Mouse (Mus musculus): ENCODE measurements around the gene Ybey. TPM values are rescaled to one million over a fixed set of nuclear protein-coding genes. Genes with fewer than 3 reads are reported as not detected.

The Ybey gene
- polyA plus RNA-seq, 1 experiment from 2014 or later: 9.7 TPM

GRCm38 (mm10) chr10:76440281-76440680 lies 28.6 kb downstream of the Ybey start, which contains the start of gene AC141477.1:
AC141477.1 (minus strand) TSS chr10:76440444.
- Histone ChIP-seq H3K4me1 (replicated peaks) (peaks cover 17% of the 10 kb centered on the region), H3K27ac (no peak within 1 kb of the TSS), H3K27me3 (no peaks in the 10 kb centered on the region), H3K4me2 (peak within 1 kb of the TSS; percentile 74), H3K9me3 (no peaks in the 10 kb centered on the region), H3K9ac (replicated peaks) (no peak within 1 kb of the TSS), H3K36me3 (peaks cover 48% of the 10 kb centered on the region), H3K4me3 (replicated peaks) (peak within 1 kb of the TSS; percentile 82)
- ATAC-seq (ENCODE audit: insufficient number of reproducible peaks, insufficient read depth, low FRiP score, low TSS enrichment, low read depth): no peak
- WGBS: 95% methylated on average over 17 of the region's 17 CpGs

DNA sequence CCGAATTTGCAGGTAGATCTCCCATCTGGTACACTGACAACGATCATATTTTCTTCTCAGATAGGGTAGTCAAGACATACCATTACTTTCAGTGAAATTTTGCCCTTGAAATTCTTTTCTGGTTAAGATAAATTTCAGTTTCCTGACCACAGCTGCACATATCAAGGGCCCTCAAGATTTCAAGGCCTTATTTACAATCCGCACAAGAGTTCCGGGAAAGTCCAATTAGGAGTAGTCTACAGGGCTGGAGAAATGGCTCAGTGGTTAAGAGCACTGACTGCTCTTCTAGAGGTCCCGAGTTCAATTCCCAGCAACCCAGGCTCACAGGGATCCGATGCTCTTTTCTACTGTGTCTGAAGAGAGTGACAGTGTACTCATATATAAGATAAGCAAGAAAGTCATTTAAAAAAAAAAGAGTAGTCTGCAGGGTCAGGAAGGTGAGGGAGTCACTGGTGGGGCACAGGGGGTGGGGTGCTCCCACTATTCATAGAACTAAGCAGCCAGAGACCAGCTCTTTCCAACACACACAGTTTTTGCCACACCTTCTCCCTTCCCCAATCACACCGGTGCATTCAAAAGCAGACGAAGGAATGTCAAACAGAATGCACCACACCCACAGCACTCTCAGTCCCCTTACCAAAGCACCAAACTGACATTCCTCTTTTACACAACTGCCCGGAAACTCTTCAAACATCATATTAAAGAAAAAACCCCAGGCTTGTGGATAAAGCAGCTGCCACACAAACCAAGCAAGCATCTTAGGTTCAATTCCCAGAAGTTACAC lies 29.6 kb downstream of the Ybey start:
- Histone ChIP-seq H3K36me3 (peaks cover 57% of the 10 kb centered on the region), H3K4me2 (no peak overlapping the region), H3K27me3 (no peaks in the 10 kb centered on the region), H3K9me3 (no peaks in the 10 kb centered on the region), H3K4me1 (replicated peaks) (peaks cover 17% of the 10 kb centered on the region), H3K27ac (no peak overlapping the region), H3K9ac (replicated peaks) (no peak overlapping the region), H3K4me3 (replicated peaks) (no peak overlapping the region)
- ATAC-seq (ENCODE audit: insufficient number of reproducible peaks, insufficient read depth, low FRiP score, low TSS enrichment, low read depth): no peak
- WGBS: 89% methylated on average over 9 of the region's 9 CpGs

DNA sequence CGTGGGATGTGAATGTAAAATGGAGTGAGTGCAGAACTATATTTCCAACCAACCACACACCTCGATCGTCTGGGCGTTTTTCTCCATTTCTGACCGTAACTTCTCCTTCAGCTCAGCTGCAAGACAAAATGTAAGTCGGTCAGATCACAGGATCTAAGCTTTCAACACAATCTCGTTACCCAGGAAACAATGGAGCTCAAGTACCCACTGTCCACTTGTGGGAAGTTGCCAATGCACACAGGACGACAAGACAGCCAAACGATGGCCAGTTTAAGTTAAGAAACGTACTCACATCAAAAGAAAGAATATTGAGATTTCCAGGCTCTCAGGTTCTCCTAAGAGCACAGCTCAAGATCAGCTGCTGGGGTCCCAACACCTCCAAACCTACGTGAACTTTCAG lies 35.0 kb downstream of the Ybey start:
- ATAC-seq (ENCODE audit: insufficient number of reproducible peaks, insufficient read depth, low FRiP score, low TSS enrichment, low read depth): no peak
- Histone ChIP-seq H3K4me2 (no peak overlapping the region), H3K4me1 (replicated peaks) (no peaks in the 10 kb centered on the region), H3K9ac (replicated peaks) (no peak overlapping the region), H3K27me3 (no peaks in the 10 kb centered on the region), H3K9me3 (no peaks in the 10 kb centered on the region), H3K4me3 (replicated peaks) (no peak overlapping the region), H3K27ac (no peak overlapping the region), H3K36me3 (peaks cover 97% of the 10 kb centered on the region)
- WGBS: 94% methylated on average over 11 of the region's 11 CpGs

DNA sequence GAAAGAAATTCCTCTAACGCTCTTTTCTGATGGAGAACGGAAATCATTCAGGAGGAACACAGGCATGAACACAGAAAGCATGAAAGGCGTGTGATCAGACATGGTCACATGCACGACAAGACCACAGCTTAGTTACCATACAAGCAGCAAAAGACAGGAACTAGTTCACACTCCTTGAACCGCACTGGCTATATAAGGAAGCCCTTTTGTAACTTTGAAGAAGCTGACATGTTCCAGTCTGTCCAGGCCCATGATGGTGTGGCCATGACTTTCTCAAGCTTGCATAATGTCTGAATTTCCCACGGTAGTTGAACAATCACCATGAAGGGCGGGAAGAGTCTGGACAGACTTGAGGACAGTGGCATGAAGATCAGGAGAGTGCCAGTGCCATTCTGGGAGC lies 43.2 kb downstream of the Ybey start:
- Histone ChIP-seq H3K9ac (replicated peaks) (no peak overlapping the region), H3K4me2 (no peak overlapping the region), H3K4me1 (replicated peaks) (no peaks in the 10 kb centered on the region), H3K9me3 (0 out of 2 replicates have a peak, but pooled peaks cover 5% of the 10 kb centered on the region), H3K27ac (no peak overlapping the region), H3K27me3 (no peaks in the 10 kb centered on the region), H3K4me3 (replicated peaks) (no peak overlapping the region), H3K36me3 (peaks cover 97% of the 10 kb centered on the region)
- WGBS: 96% methylated on average over 7 of the region's 7 CpGs
- ATAC-seq (ENCODE audit: insufficient number of reproducible peaks, insufficient read depth, low FRiP score, low TSS enrichment, low read depth): no peak

GRCm38 (mm10) chr10:76416811-76417210 lies 52.1 kb downstream of the Ybey start:
- H3K9me3 ChIP-seq: no peaks in the 10 kb centered on the region
- no peak overlapping the region for H3K27ac ChIP-seq
- 95% methylated on average over 12 of the region's 12 CpGs for WGBS
- no peak overlapping the region for H3K9ac ChIP-seq (replicated peaks)
- no peak overlapping the region for H3K4me2 ChIP-seq
- H3K27me3 ChIP-seq: no peaks in the 10 kb centered on the region
- peaks cover 97% of the 10 kb centered on the region for H3K36me3 ChIP-seq
- H3K4me3 ChIP-seq (replicated peaks): no peak overlapping the region
- ATAC-seq (ENCODE audit: insufficient number of reproducible peaks, insufficient read depth, low FRiP score, low TSS enrichment, low read depth): no peak
- H3K4me1 ChIP-seq (replicated peaks): no peaks in the 10 kb centered on the region

Other genes with a start within 250 kb of the Ybey start
- gene Prmt2, start 231.2 kb downstream of the Ybey start, polyA plus RNA-seq (2016; fragmentation: Nextera tagmentation; extraction: Ambion mirVana): 45.3 and 49.4 TPM in 2 replicates
- 0.23 and 0.64 TPM in 2 replicates for gene S100b, start 215.3 kb downstream of the Ybey start, polyA plus RNA-seq (2016; fragmentation: Nextera tagmentation; extraction: Ambion mirVana)
- 12.9 and 13.0 TPM in 2 replicates for gene Dip2a, start 123.8 kb downstream of the Ybey start, polyA plus RNA-seq (2016; fragmentation: Nextera tagmentation; extraction: Ambion mirVana)
- gene AC141477.1, start 28.7 kb downstream of the Ybey start, polyA plus RNA-seq (2016; fragmentation: Nextera tagmentation; extraction: Ambion mirVana): not detected in 2 replicates
- gene Pcnt, start 26.3 kb downstream of the Ybey start, polyA plus RNA-seq (2016; fragmentation: Nextera tagmentation; extraction: Ambion mirVana): 20.7 and 22.5 TPM in 2 replicates
- gene 2610028H24Rik, start 20.0 kb downstream of the Ybey start, polyA plus RNA-seq (2016; fragmentation: Nextera tagmentation; extraction: Ambion mirVana): not detected in 2 replicates
- gene Mcm3ap, start 187 bp downstream of the Ybey start, polyA plus RNA-seq (2016; fragmentation: Nextera tagmentation; extraction: Ambion mirVana): 74.7 and 86.0 TPM in 2 replicates
- gene Lss, start 62.5 kb upstream of the Ybey start, polyA plus RNA-seq (2016; fragmentation: Nextera tagmentation; extraction: Ambion mirVana): 32.5 and 38.7 TPM in 2 replicates
- not detected in 2 replicates for gene Spatc1l, start 93.2 kb upstream of the Ybey start, polyA plus RNA-seq (2016; fragmentation: Nextera tagmentation; extraction: Ambion mirVana)
- gene Ftcd, start 106.5 kb upstream of the Ybey start, polyA plus RNA-seq (2016; fragmentation: Nextera tagmentation; extraction: Ambion mirVana): 0.14 TPM in 1 of 2 replicates, not detected in the other
- gene Col6a2, start 154.5 kb upstream of the Ybey start, polyA plus RNA-seq (2016; fragmentation: Nextera tagmentation; extraction: Ambion mirVana): 47.6 and 54.7 TPM in 2 replicates

Measured in limb, embryonic 12.5 days (tissue).